Mouse (Mus musculus) adrenal gland, postnatal 25 days (tissue): ENCODE measurements around the gene Prpf40b. TPM values are rescaled to one million over a fixed set of nuclear protein-coding genes. Genes with fewer than 3 reads are reported as not detected.

ENCODE experiments used
- DNase-seq: peaks from one replicate; pipeline ENCODE4 v3.0.0; 2021; ENCODE audit warnings: mixed read lengths
- total RNA-seq: library from RNA; stranded (reverse); gene quantifications from 2 replicates; pipeline ENCODE4 v1.2.3, GENCODE M21; 2021

Gene Prpf40b
- total RNA-seq, 1 experiment from 2014 or later: 59.6 TPM

DNA sequence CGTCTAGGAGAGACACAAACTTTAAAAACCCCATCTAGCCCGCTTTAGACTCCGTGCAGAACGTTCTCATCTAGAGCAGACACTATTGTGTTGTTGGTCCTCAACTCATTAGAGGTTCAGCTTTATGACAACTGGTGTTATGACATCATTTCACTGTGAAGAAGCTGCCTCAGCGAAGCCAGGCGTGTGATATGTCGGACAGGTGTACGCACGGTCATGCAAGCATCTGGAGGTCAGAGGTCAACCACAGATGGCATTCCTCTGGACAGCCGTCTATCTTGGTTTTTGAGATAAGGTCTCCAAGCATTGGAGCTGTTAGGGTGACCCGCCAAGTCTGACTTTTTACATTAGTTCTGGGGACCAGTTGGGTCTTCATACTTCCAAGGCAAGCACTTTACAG is 4.3 kb upstream of the Prpf40b start:
- DNase-seq: no peak

- no peak for DNase-seq
Measured at GRCm38 (mm10) chr15:99294287-99294686, 600 bp upstream of the Prpf40b start.

- no peak for DNase-seq
Measured at GRCm38 (mm10) chr15:99295484-99295981, 646 bp downstream of the Prpf40b start, which contains the start of gene Fam186b. Gene Fam186b, minus strand, starts transcription at chr15:99295888.

GRCm38 (mm10) chr15:99296213-99296612 is 1.3 kb downstream of the Prpf40b start:
- DNase-seq: no peak

DNA sequence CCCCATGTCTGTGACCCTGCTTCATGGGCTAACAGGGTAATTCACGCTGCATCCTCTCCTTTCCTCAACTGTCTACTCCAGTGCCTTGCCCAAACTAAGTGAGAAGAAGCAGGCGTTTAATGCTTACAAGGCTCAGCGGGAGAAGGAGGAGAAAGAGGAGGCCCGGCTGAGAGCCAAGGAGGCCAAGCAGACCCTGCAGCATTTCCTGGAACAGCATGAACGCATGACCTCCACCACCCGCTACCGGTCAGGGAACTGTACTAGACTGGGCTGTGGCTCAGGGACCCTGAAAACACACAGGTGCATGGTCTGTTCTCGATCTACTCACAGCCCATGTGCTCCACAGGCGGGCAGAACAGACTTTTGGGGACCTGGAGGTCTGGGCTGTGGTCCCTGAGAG is 12.6 kb downstream of the Prpf40b start:
- no peak for DNase-seq

DNA sequence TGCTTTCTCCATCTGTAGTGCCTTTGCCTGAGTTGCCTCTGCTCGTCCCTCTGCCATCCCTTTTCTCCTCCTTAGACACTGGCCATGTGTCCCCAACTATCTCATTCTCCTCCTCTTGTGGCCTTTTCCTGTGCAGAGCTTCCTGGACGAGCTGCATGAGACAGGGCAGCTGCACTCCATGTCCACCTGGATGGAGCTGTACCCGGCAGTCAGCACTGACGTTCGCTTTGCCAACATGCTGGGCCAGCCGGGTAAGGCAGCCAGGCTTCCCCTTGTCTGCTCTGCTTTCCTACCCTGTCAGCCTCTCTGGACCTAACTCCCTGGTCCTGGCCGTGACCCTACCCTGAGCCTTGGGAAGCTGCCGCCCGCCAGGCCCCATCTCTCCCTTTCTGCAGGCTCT is 14.7 kb downstream of the Prpf40b start:
- no peak for DNase-seq

DNA sequence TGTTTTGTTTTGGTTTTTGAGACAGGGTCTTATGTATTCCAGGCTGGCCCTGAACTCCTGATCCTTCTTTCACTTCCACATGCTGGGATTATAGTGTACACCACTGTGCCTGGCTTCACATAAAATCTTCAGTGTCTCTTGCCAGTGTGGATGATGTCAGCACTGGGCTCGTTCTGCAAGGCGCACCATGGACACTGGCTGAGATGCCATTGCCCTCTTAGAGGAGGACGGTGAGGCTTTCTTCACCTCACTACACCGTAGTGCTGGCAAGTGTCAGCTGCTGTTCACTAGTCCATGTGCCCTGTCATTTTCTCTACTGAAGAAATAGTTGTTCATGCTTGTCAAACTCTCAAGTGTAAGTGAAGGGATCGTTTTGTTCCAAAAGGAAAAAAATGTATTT is 15.7 kb downstream of the Prpf40b start:
- DNase-seq: no peak

DNA sequence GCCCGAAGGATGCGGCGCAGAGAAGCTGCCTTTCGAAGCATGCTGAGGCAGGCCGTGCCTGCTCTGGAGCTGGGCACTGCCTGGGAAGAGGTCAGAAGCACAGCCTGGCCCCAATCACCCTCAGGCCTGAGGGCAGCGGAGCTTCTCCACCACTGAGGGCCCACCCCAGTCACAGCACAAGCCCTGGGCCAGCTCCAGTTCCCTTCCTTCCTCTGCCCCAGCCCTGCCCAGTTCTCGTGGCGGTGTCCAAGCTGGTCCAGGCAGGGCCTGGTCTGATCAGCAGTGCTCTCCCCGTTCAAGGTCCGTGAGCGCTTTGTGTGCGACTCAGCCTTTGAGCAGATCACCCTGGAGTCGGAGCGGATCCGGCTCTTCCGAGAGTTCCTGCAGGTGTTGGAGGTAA is 20.0 kb downstream of the Prpf40b start:
- DNase-seq: no peak

DNA sequence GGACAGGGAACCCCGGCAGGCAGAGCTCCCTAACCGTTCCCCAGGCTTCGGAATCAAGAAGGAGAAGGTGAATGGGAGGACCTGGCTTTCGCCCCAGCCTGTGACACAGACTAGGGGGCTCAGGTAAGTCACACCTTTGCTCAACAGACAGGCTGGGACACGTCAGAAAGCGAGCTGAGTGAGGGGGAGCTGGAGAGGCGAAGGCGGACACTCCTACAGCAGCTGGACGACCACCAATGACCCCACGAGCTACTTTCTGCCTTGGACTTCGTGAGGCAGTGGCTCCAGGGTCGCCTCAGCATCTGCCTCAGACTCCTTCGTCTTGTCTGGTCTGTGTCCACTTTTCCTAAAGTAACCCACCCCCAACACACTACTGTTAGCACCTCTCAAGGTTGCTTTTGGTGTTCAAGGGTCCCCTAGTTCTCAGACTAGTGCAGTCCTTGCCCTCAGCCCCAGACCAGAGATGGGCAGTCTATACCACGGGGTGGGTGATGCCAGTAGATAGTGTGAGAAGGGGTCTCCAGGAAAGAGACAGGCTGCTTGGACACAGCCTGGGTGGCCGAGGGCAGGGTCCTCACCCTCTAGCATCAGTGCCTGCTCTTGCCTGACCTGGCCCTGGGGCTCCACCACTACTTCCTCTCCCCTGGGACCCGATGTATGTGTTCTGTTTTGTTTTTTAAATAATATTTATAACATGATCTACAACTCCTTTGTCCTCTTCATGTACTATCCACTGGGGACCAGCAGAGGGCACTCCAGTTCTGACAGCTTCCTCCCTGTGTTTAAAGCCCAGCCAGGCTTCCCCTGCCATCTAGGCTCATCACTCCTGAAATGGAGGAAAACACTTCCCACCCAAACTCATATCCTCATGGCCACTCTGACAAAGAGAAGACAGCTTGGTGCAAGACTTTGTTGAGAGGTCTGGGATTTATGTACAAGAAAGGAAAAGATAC is 21.7 kb downstream of the Prpf40b start:
- DNase-seq: peak; percentile 73

- no peak for DNase-seq
Measured at GRCm38 (mm10) chr15:99317267-99317651, 22.4 kb downstream of the Prpf40b start.

DNA sequence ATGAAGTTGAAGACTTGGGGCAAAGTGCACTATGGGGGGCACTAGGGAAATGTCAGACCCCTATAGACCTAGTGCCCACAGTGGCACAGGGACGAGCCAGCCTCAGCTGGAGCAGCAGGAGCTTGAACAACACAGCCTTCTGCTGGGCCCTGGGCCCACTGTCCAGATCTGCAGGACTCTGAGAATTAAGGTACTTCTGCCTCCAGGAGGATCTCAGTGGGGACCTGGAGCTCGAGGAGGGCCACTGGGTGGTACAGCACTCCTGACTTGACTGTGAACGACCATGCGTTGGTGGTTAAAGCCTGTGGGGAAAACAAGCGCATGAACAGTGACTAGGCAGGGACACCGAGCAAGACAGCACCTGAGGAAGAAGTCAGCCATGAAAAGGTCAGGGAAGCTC is 23.2 kb downstream of the Prpf40b start:
- DNase-seq: no peak

DNA sequence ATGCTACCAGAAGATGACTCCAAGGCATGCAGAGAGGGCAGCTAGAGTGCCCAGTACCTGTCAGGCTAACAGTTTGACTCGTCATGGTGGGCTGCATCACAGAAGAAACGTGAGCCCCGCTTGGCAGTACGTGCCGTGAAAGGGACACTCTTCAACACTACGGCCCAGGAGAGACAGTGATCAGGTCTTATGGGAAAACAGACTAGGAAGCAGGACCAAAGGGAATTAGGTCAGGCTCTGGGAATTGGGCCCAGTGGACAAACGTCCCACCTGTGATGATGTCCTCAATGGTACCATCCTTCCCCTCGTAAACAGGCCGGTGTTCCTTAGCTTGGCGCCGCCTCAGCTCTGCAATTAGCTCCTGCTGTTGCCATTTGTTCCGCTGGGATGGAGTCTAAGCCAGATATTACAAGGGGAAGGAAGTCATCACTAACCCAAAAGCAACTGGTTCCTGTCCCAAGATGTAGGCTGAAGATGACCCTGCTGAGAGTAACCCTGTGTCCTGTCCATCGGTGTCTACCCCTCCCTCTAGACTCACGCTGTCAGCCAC is 24.0 kb downstream of the Prpf40b start:
- DNase-seq: no peak

GRCm38 (mm10) chr15:99319411-99319871 is 24.6 kb downstream of the Prpf40b start:
- no peak for DNase-seq

DNA sequence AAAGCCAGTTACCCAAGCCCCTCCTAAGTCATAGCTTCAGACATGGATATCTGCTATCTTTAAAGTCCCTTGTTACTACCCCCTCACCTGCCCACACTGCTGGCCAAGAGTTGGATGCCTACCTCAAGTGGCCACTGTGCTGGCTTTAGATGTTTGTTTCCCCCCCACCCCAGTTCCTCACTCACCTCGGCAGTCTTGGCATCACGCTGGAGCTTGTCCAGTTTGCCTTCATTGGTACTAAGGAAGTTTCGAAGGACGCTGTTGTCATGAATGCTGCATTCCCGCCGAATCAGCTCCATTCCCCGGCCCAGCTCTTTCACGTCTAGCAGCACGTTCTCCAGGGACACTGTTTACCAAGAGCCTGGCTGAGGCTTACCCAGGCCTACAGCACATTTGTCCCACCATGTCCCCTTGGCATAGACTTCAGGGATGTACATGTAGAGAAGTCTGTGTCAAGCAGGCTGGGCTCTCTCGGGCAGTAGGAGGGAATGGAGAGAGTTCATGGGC is 25.3 kb downstream of the Prpf40b start:
- DNase-seq: no peak

- DNase-seq: no peak
Measured at GRCm38 (mm10) chr15:99320978-99321377, 26.1 kb downstream of the Prpf40b start.

DNA sequence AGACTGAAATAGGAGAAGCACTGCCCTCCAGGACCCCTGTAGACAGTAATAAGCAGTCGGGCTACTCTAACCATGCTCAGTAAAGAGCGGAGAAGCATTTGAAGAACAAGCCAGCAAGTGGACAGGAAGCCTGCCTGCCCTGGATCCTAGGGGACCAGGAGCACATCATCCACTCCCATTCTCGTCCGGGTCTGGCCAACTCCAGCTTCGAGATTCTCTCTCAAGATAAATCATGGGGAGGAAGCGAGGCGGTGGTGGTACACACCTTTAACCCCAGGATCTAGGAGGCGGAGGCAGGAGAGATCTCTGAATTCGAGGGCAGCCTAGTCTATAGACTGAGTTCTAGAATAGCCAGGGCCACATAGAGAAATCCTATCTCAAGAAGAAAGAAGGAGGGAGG is 29.3 kb downstream of the Prpf40b start:
- DNase-seq: no peak

- no peak for DNase-seq
Measured at GRCm38 (mm10) chr15:99325598-99325997, 30.7 kb downstream of the Prpf40b start.

GRCm38 (mm10) chr15:99326407-99326806 is 31.5 kb downstream of the Prpf40b start:
- no peak for DNase-seq

GRCm38 (mm10) chr15:99326959-99327358 is 32.1 kb downstream of the Prpf40b start:
- peak; percentile 42 for DNase-seq

GRCm38 (mm10) chr15:99328011-99328410 is 33.1 kb downstream of the Prpf40b start:
- DNase-seq: no peak

DNA sequence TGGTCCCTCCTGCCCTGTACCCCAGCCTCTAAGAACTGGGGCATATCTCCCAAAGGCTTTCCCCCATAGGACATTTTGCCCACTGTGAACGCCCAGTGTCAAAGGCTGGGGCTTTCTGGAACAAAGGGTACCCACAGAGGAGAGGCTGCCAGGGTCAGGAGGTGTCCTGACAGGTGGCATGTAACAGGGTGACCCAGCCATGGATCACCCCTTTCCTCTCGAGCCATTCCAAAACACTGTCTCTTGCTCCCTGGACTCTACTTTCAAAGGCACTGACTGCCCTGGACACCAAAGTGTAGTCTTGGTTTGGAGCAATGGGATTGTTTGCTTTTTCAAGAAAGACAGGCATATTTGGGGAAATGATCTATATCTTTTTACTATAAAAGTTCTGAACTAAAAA is 35.4 kb downstream of the Prpf40b start:
- no peak for DNase-seq

- no peak for DNase-seq
Measured at GRCm38 (mm10) chr15:99331341-99331740, 36.5 kb downstream of the Prpf40b start.

GRCm38 (mm10) chr15:99332111-99332510 is 37.2 kb downstream of the Prpf40b start:
- DNase-seq: no peak
